Mouse (Mus musculus): ENCODE data around the gene Frem1.

Frem1 gene

GRCm38 (mm10) chr4:83051634-83052577 lies at the start of gene Frem1:
Frem1 (minus strand) TSS chr4:83052339.
- no peak for DNase-seq (ENCODE audit: low spot score)

- no peak for DNase-seq (ENCODE audit: low spot score)
Observed at GRCm38 (mm10) chr4:83099025-83099424, 46.9 kb upstream of the Frem1 start.

- no peak for DNase-seq (ENCODE audit: low spot score)
Observed at GRCm38 (mm10) chr4:83093941-83094340, 41.8 kb upstream of the Frem1 start.

GRCm38 (mm10) chr4:83090691-83091448 lies 38.7 kb upstream of the Frem1 start:
- no peak for DNase-seq (ENCODE audit: low spot score)

- no peak for DNase-seq (ENCODE audit: low spot score)
Observed at GRCm38 (mm10) chr4:83080364-83081174, 28.4 kb upstream of the Frem1 start.

GRCm38 (mm10) chr4:83064191-83064590 lies 12.1 kb upstream of the Frem1 start:
- no peak for DNase-seq (ENCODE audit: low spot score)

GRCm38 (mm10) chr4:83061564-83061963 lies 9.4 kb upstream of the Frem1 start:
- no peak for DNase-seq (ENCODE audit: low spot score)

GRCm38 (mm10) chr4:83058617-83059016 lies 6.5 kb upstream of the Frem1 start:
- DNase-seq (ENCODE audit: low spot score) = no peak

GRCm38 (mm10) chr4:83058182-83058581 lies 6.0 kb upstream of the Frem1 start:
- no peak for DNase-seq (ENCODE audit: low spot score)

- DNase-seq (ENCODE audit: low spot score) = no peak
Observed at GRCm38 (mm10) chr4:83056496-83056895, 4.4 kb upstream of the Frem1 start.

- DNase-seq (ENCODE audit: low spot score) = no peak
Observed at GRCm38 (mm10) chr4:83055444-83055843, 3.3 kb upstream of the Frem1 start.

- DNase-seq (ENCODE audit: low spot score) = no peak
Observed at GRCm38 (mm10) chr4:83053206-83053605, 1.1 kb upstream of the Frem1 start.

GRCm38 (mm10) chr4:83051176-83051575 lies 963 bp downstream of the Frem1 start:
- DNase-seq (ENCODE audit: low spot score) = no peak

GRCm38 (mm10) chr4:83050151-83050796 lies 1.9 kb downstream of the Frem1 start:
- DNase-seq (ENCODE audit: low spot score) = no peak

- DNase-seq (ENCODE audit: low spot score) = no peak
Observed at GRCm38 (mm10) chr4:83049288-83049687, 2.9 kb downstream of the Frem1 start.

- no peak for DNase-seq (ENCODE audit: low spot score)
Observed at GRCm38 (mm10) chr4:83048561-83048960, 3.6 kb downstream of the Frem1 start.

- no peak for DNase-seq (ENCODE audit: low spot score)
Observed at GRCm38 (mm10) chr4:83046806-83047205, 5.3 kb downstream of the Frem1 start.

GRCm38 (mm10) chr4:83046069-83046468 lies 6.1 kb downstream of the Frem1 start:
- no peak for DNase-seq (ENCODE audit: low spot score)

- DNase-seq (ENCODE audit: low spot score) = no peak
Observed at GRCm38 (mm10) chr4:83045266-83045665, 6.9 kb downstream of the Frem1 start.

- no peak for DNase-seq (ENCODE audit: low spot score)
Observed at GRCm38 (mm10) chr4:83040780-83041179, 11.4 kb downstream of the Frem1 start.

- DNase-seq (ENCODE audit: low spot score) = no peak
Observed at GRCm38 (mm10) chr4:83032780-83033179, 19.4 kb downstream of the Frem1 start.

- no peak for DNase-seq (ENCODE audit: low spot score)
Observed at GRCm38 (mm10) chr4:83031591-83031990, 20.5 kb downstream of the Frem1 start.
